Comparison of ENCODE assay signal across 8 mouse cellular contexts in the genomic region with DNA sequence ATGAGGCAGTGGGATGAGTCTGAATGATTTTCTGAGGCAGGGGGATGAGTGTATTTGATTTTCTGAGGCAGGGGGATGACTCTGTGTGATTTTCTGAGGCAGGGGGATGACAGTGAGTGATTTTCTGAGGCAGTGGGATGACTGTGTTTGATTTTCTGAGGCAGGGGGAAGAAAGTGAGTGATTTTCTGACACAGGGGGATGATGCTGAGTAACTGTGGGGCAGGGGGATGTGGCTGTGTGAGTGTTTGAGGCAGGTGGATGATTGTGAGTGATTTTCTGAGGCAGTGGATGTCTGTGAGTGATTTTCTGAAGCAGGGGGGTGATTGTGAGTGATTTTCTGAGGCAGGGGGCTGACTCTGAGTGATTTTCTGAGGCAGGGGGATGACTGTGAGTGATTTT. TPM values are rescaled to one million over a fixed set of nuclear protein-coding genes. Genes with fewer than 3 reads are reported as not detected.
DNase-seq lines count a peak whose midpoint lies in the region; TF ChIP-seq lines count a peak whose summit lies in the region.
"Not testable (repeated sequence)": the region's sequence is repeated elsewhere in the genome, so short reads cannot be mapped to it uniquely, and the experiment has no call there.

No protein-coding gene starts in this region.

- not testable (repeated sequence) for TF ChIP-seq POLR2A in thymus, adult 2 months (IDR thresholded peaks at IDR 0.05; ENCODE audit: control insufficient read depth, extremely low read depth, insufficient read depth, low read length, poor library complexity)

- not testable (repeated sequence) for H3K27ac ChIP-seq in forebrain, embryonic 10.5 days; thymus, adult 2 months (ENCODE audit: control insufficient read depth, insufficient read depth, low read length)

- peaks cover 38% of the 10 kb centered on the region for H3K9me3 ChIP-seq in forebrain, embryonic 10.5 days

- peak; percentile 49 to 51 for DNase-seq in B cell, adult 2 months
- peak; percentile 66 for DNase-seq in brain, adult 2 months (ENCODE audit: low read depth, low spot score)
- DNase-seq in forebrain, embryonic 10.5 days (ENCODE audit: extremely low spot score, low spot score), result peak; percentile 89
- DNase-seq in heart, postnatal 10 days, result peak; percentile 15 to 39
- peak; percentile 19 to 33 for DNase-seq in left cerebral cortex, adult 18-20 months (ENCODE audit: low spot score in 2 of 2)
- DNase-seq in lung, postnatal 25 days (ENCODE audit: low spot score), result peak; percentile 35
- peak; percentile 75 for DNase-seq in retina, embryonic 14.5 days (ENCODE audit: low spot score)
- DNase-seq in thymus, adult 2 months, result peak; percentile 56

- H3K4me1 ChIP-seq in forebrain, embryonic 10.5 days; thymus, adult 2 months (replicated peaks; ENCODE audit: control insufficient read depth, insufficient read depth, low read length): not testable (repeated sequence)

- not testable (repeated sequence) for TF ChIP-seq CTCF in thymus, adult 2 months (IDR thresholded peaks at IDR 0.05; ENCODE audit: borderline replicate concordance, control insufficient read depth, extremely low read depth, insufficient read depth, low read length, poor library complexity)

- not testable (repeated sequence) for H3K4me3 ChIP-seq in forebrain, embryonic 10.5 days; thymus, adult 2 months (ENCODE audit: control insufficient read depth, insufficient read depth, low read length)

- intact Hi-C loops in heart, postnatal 10 days (cut with DNase I), result not testable (repeated sequence)

- H3K27me3 ChIP-seq in forebrain, embryonic 10.5 days (ENCODE audit: poor library complexity, severe bottlenecking); thymus, adult 2 months (ENCODE audit: control insufficient read depth, insufficient read depth, low read length): not testable (repeated sequence)

- not testable (repeated sequence) for H3K36me3 ChIP-seq in forebrain, embryonic 10.5 days (replicated peaks); thymus, adult 2 months (ENCODE audit: control insufficient read depth, insufficient read depth, low read length)

RNA-seq across cellular contexts. Expression of gene Ccl28, which starts 23.5 kb away (rescaled TPM):
- 0.06 and 0.19 TPM in 2 replicates for polyA plus RNA-seq in forebrain, embryonic 10.5 days (2016; fragmentation: Nextera tagmentation; extraction: Ambion mirVana)
- total RNA-seq in heart, postnatal 10 days (2021), result under 1 TPM in 1 of 2 experiments, not detected in 1; 0.20 TPM
- total RNA-seq in left cerebral cortex, adult 18-20 months (2021), result 1 to 10 TPM; 1.0 to 1.2 TPM
- 0.06 and 0.09 TPM in 2 replicates for polyA plus RNA-seq in thymus, adult 2 months (2012; rRNA removed)

Comparison
In these comparisons a context has a peak if more than half of its experiments do, and no peak if none do; other contexts are left out.
1. DNase-seq: peak in every context shown above with its lines; median percentile 89 in forebrain, embryonic 10.5 days; 75 in retina, embryonic 14.5 days; 66 in brain, adult 2 months; 56 in thymus, adult 2 months; 50 in B cell, adult 2 months; 35 in lung, postnatal 25 days; 27 in heart, postnatal 10 days; 26 in left cerebral cortex, adult 18-20 months.